Mouse (Mus musculus): ENCODE data around the gene Hcst. TPM values are rescaled to one million over a fixed set of nuclear protein-coding genes. Genes with fewer than 3 reads are reported as not detected.

The Hcst gene
- polyA plus RNA-seq, 1 experiment from 2014 or later = 9.3 TPM

GRCm38 (mm10) chr7:30421175-30421889 is 1.7 kb upstream of the Hcst start, which contains the start of gene Nfkbid:
TSS of gene Nfkbid (plus strand) at chr7:30421732.
- H3K4me3 ChIP-seq (ENCODE audit: inconsistent target) = peak within 1 kb of the TSS; percentile 86
- 1% methylated on average over 31 of the region's 31 CpGs for WGBS (ENCODE audit: missing documents)
- H3K79me2 ChIP-seq (ENCODE audit: inconsistent target) = peaks cover 75% of the 10 kb centered on the region
- H3K27ac ChIP-seq = peak within 1 kb of the TSS; percentile 100
- peaks cover 28% of the 10 kb centered on the region; the same call in 1 of the 2 replicates for H3K36me3 ChIP-seq (ENCODE audit: inconsistent target)

GRCm38 (mm10) chr7:30420673-30421072 is 1.0 kb upstream of the Hcst start:
- H3K4me3 ChIP-seq (ENCODE audit: inconsistent target) = peak overlapping the region; percentile 86
- 35% methylated on average over 3 of the region's 3 CpGs for WGBS (ENCODE audit: missing documents)
- H3K36me3 ChIP-seq (ENCODE audit: inconsistent target) = peaks cover 21% of the 10 kb centered on the region; the same call in 1 of the 2 replicates
- H3K79me2 ChIP-seq (ENCODE audit: inconsistent target) = peaks cover 76% of the 10 kb centered on the region
- peak overlapping the region; percentile 100 for H3K27ac ChIP-seq

GRCm38 (mm10) chr7:30417856-30418255 is 1.8 kb downstream of the Hcst start:
- Histone ChIP-seq H3K79me2 (ENCODE audit: inconsistent target) (peaks cover 72% of the 10 kb centered on the region), H3K4me3 (ENCODE audit: inconsistent target) (no peak overlapping the region; the same call in 1 of the 2 replicates), H3K36me3 (ENCODE audit: inconsistent target) (no peaks in the 10 kb centered on the region), H3K27ac (peak overlapping the region; percentile 100)
- 4% methylated on average over 9 of the region's 9 CpGs for WGBS (ENCODE audit: missing documents)

- H3K79me2 ChIP-seq (ENCODE audit: inconsistent target) = peaks cover 53% of the 10 kb centered on the region
- H3K27ac ChIP-seq = peak within 1 kb of the TSS; percentile 98
- no peaks in the 10 kb centered on the region for H3K36me3 ChIP-seq (ENCODE audit: inconsistent target)
- H3K4me3 ChIP-seq (ENCODE audit: inconsistent target) = peak within 1 kb of the TSS; percentile 79
- WGBS (ENCODE audit: missing documents) = 0% methylated on average over 5 of the region's 5 CpGs
These were observed 6.1 kb downstream of the Hcst start, which contains the start of gene Tyrobp for GRCm38 (mm10) chr7:30413596-30413995. TSS of gene Tyrobp (plus strand) at chr7:30413760.

GRCm38 (mm10) chr7:30412735-30413147 is 6.9 kb downstream of the Hcst start:
- Histone ChIP-seq H3K79me2 (ENCODE audit: inconsistent target) (peaks cover 45% of the 10 kb centered on the region), H3K36me3 (ENCODE audit: inconsistent target) (no peaks in the 10 kb centered on the region), H3K4me3 (ENCODE audit: inconsistent target) (peak overlapping the region; percentile 79; the same call in 1 of the 2 replicates), H3K27ac (peak overlapping the region; percentile 98)
- 0% methylated on average over 4 of the region's 4 CpGs for WGBS (ENCODE audit: missing documents)

- Histone ChIP-seq H3K4me3 (ENCODE audit: inconsistent target) (no peak overlapping the region), H3K79me2 (ENCODE audit: inconsistent target) (peaks cover 28% of the 10 kb centered on the region), H3K27ac (peak overlapping the region; percentile 98; the same call in 1 of the 2 replicates), H3K36me3 (ENCODE audit: inconsistent target) (no peaks in the 10 kb centered on the region)
- WGBS (ENCODE audit: missing documents) = 54% methylated on average over 3 of the region's 3 CpGs
These were observed 8.6 kb downstream of the Hcst start for GRCm38 (mm10) chr7:30411023-30411422.

- peaks cover 15% of the 10 kb centered on the region for H3K79me2 ChIP-seq (ENCODE audit: inconsistent target)
- H3K27ac ChIP-seq = no peak overlapping the region
- 77% methylated on average over 2 of the region's 2 CpGs for WGBS (ENCODE audit: missing documents)
- no peaks in the 10 kb centered on the region for H3K36me3 ChIP-seq (ENCODE audit: inconsistent target)
- H3K4me3 ChIP-seq (ENCODE audit: inconsistent target) = no peak overlapping the region
These were observed 9.9 kb downstream of the Hcst start for GRCm38 (mm10) chr7:30409789-30410188.

GRCm38 (mm10) chr7:30408639-30409038 is 11.0 kb downstream of the Hcst start:
- Histone ChIP-seq H3K4me3 (ENCODE audit: inconsistent target) (no peak overlapping the region), H3K79me2 (ENCODE audit: inconsistent target) (peaks cover 4% of the 10 kb centered on the region), H3K36me3 (ENCODE audit: inconsistent target) (no peaks in the 10 kb centered on the region), H3K27ac (no peak overlapping the region)
- 100% methylated on average over 3 of the region's 3 CpGs for WGBS (ENCODE audit: missing documents)

- Histone ChIP-seq H3K79me2 (ENCODE audit: inconsistent target) (no peaks in the 10 kb centered on the region), H3K27ac (no peak overlapping the region), H3K36me3 (ENCODE audit: inconsistent target) (no peaks in the 10 kb centered on the region), H3K4me3 (ENCODE audit: inconsistent target) (no peak overlapping the region)
- 42% methylated on average over 4 of the region's 4 CpGs for WGBS (ENCODE audit: missing documents)
These were observed 17.3 kb downstream of the Hcst start for GRCm38 (mm10) chr7:30402343-30402742.

GRCm38 (mm10) chr7:30399671-30400070 is 20.0 kb downstream of the Hcst start:
- WGBS (ENCODE audit: missing documents) = 98% methylated on average over 7 of the region's 7 CpGs
- Histone ChIP-seq H3K4me3 (ENCODE audit: inconsistent target) (no peak overlapping the region), H3K79me2 (ENCODE audit: inconsistent target) (no peaks in the 10 kb centered on the region), H3K36me3 (ENCODE audit: inconsistent target) (no peaks in the 10 kb centered on the region), H3K27ac (no peak overlapping the region)

GRCm38 (mm10) chr7:30394871-30395270 is 24.8 kb downstream of the Hcst start:
- Histone ChIP-seq H3K79me2 (ENCODE audit: inconsistent target) (no peaks in the 10 kb centered on the region), H3K27ac (peak overlapping the region; percentile 94)

GRCm38 (mm10) chr7:30394379-30394778 is 25.3 kb downstream of the Hcst start:
- H3K79me2 ChIP-seq (ENCODE audit: inconsistent target) = no peaks in the 10 kb centered on the region
- H3K27ac ChIP-seq = peak overlapping the region; percentile 94
- H3K4me3 ChIP-seq (ENCODE audit: inconsistent target) = peak overlapping the region; percentile 13
- 0% methylated on average over 10 of the region's 11 CpGs for WGBS (ENCODE audit: missing documents)
- no peaks in the 10 kb centered on the region for H3K36me3 ChIP-seq (ENCODE audit: inconsistent target)

More at GRCm38 (mm10) chr7:30394871-30395270, 24.8 kb downstream of the Hcst start:
- Histone ChIP-seq H3K36me3 (ENCODE audit: inconsistent target) (no peaks in the 10 kb centered on the region), H3K4me3 (ENCODE audit: inconsistent target) (no peak overlapping the region)
- whole genome bisulfite sequencing (ENCODE audit: missing documents) = 44% methylated on average over 2 of the region's 2 CpGs

GRCm38 (mm10) chr7:30393631-30394030 is 26.0 kb downstream of the Hcst start:
- 51% methylated on average over 4 of the region's 4 CpGs for WGBS (ENCODE audit: missing documents)
- Histone ChIP-seq H3K4me3 (ENCODE audit: inconsistent target) (peak overlapping the region; percentile 13), H3K79me2 (ENCODE audit: inconsistent target) (no peaks in the 10 kb centered on the region), H3K36me3 (ENCODE audit: inconsistent target) (no peaks in the 10 kb centered on the region), H3K27ac (peak overlapping the region; percentile 94)

- Histone ChIP-seq H3K27ac (peak overlapping the region; percentile 94), H3K36me3 (ENCODE audit: inconsistent target) (no peaks in the 10 kb centered on the region), H3K4me3 (ENCODE audit: inconsistent target) (peak overlapping the region; percentile 2; the same call in 1 of the 2 replicates), H3K79me2 (ENCODE audit: inconsistent target) (no peaks in the 10 kb centered on the region)
- WGBS (ENCODE audit: missing documents) = 55% methylated on average over 3 of the region's 4 CpGs
These were observed 26.7 kb downstream of the Hcst start for GRCm38 (mm10) chr7:30392746-30393520.

- Histone ChIP-seq H3K27ac (no peak overlapping the region), H3K4me3 (ENCODE audit: inconsistent target) (no peak overlapping the region), H3K36me3 (ENCODE audit: inconsistent target) (no peaks in the 10 kb centered on the region), H3K79me2 (ENCODE audit: inconsistent target) (no peaks in the 10 kb centered on the region)
- 87% methylated on average over 9 of the region's 9 CpGs for WGBS (ENCODE audit: missing documents)
These were observed 35.5 kb downstream of the Hcst start for GRCm38 (mm10) chr7:30384106-30384505.
